Mouse (Mus musculus) MEL (cell line): ENCODE data around the gene Mcrip1.
A peak's percentile ranks its signal among the peaks of the same experiment; 100 is the strongest.

Experiments used
- BHLHE40 ChIP-seq: IDR thresholded peaks from 2 replicates; pipeline ENCODE4 v1.6.1; 2012; ENCODE audit warnings: low read depth, mild to moderate bottlenecking, inconsistent platforms, low read length, improper control_type of control experiment, borderline replicate concordance
- CHD1 ChIP-seq: IDR thresholded peaks from 2 replicates; pipeline ENCODE4 v1.6.1; 2012; ENCODE audit warnings: low read depth, mild to moderate bottlenecking, inconsistent platforms, low read length, improper control_type of control experiment
- CHD2 ChIP-seq: IDR thresholded peaks from 2 replicates; pipeline ENCODE4 v1.6.1; 2011; ENCODE audit warnings: low read length, improper control_type of control experiment
- CTCF ChIP-seq, 3 experiments: IDR thresholded peaks in 2 of 3; conservative IDR thresholded peaks in 1 of 3; 2 replicates each; pipeline ENCODE4 v1.5.1; 2011 to 2012; ENCODE audit warnings: low read length in 3 of 3, low read depth in 2 of 3, mild to moderate bottlenecking in 2 of 3, improper control_type of control experiment in 1 of 3, inconsistent platforms in 1 of 3, mixed read lengths in 1 of 3, moderate library complexity in 1 of 3; ENCODE audit not compliant: control insufficient read depth in 1 of 3, insufficient read depth in 1 of 3, poor library complexity in 1 of 3, severe bottlenecking in 1 of 3
- E2F4 ChIP-seq: IDR thresholded peaks from 2 replicates; pipeline ENCODE4 v1.6.1; 2011; ENCODE audit warnings: low read depth, low read length, improper control_type of control experiment, borderline replicate concordance
- JUND ChIP-seq: IDR thresholded peaks from 2 replicates; pipeline ENCODE4 v1.6.1; 2011; ENCODE audit warnings: low read depth, mild to moderate bottlenecking, improper control_type of control experiment, low read length
- NRF1 ChIP-seq: IDR thresholded peaks from 2 replicates; pipeline ENCODE4 v1.6.1; 2014; ENCODE audit warnings: low read depth, mild to moderate bottlenecking, inconsistent platforms, low read length, improper control_type of control experiment, moderate library complexity; ENCODE audit not compliant: poor library complexity, insufficient read depth, severe bottlenecking
- POLR2A ChIP-seq, 2 experiments: IDR thresholded peaks; 2 replicates each; pipeline ENCODE4 v1.6.1; 2011 to 2012; ENCODE audit warnings: low read length in 2 of 2, mild to moderate bottlenecking in 2 of 2, control low read depth in 1 of 2, improper control_type of control experiment in 1 of 2, low read depth in 1 of 2, moderate library complexity in 1 of 2; ENCODE audit not compliant: control insufficient read depth in 1 of 2, insufficient read depth in 1 of 2, poor library complexity in 1 of 2
- TAL1 ChIP-seq: IDR thresholded peaks from 2 replicates; pipeline ENCODE4 v1.6.1; 2012; ENCODE audit warnings: mild to moderate bottlenecking, inconsistent platforms, low read length, moderate library complexity, mixed read lengths
- TCF12 ChIP-seq: IDR thresholded peaks from 2 replicates; pipeline ENCODE4 v1.6.1; 2014; ENCODE audit warnings: low read depth, mild to moderate bottlenecking, inconsistent platforms, low read length, improper control_type of control experiment, moderate library complexity
- USF2 ChIP-seq, 2 experiments: IDR thresholded peaks; 2 replicates each; pipeline ENCODE4 v1.6.1; 2011 to 2012; ENCODE audit warnings: improper control_type of control experiment in 2 of 2, low read length in 2 of 2, borderline replicate concordance in 1 of 2, inconsistent platforms in 1 of 2, low read depth in 1 of 2, mild to moderate bottlenecking in 1 of 2; ENCODE audit not compliant: insufficient read depth in 1 of 2
- ZKSCAN1 ChIP-seq: IDR thresholded peaks from 2 replicates; pipeline ENCODE4 v1.6.1; 2012; ENCODE audit warnings: low read depth, mild to moderate bottlenecking, inconsistent platforms, low read length, improper control_type of control experiment, moderate library complexity
- ZNF384 ChIP-seq: IDR thresholded peaks from 2 replicates; pipeline ENCODE4 v1.6.1; 2012; ENCODE audit warnings: low read depth, mild to moderate bottlenecking, inconsistent platforms, low read length, improper control_type of control experiment

GRCm38 (mm10) chr11:120598283-120598989, 48.9 kb upstream of the Mcrip1 start, which contains the start of the genes Alyref and Anapc11:
- no peak for TF ChIP-seq BHLHE40
- TF ChIP-seq ZKSCAN1 = no peak
- TF ChIP-seq E2F4 = peak; percentile 88; the same call in 1 of the 2 replicates
- TF ChIP-seq CHD1 = no peak
- TF ChIP-seq ZNF384 = no peak
- no peak for TF ChIP-seq USF2 (IDR thresholded peaks at IDR 0.05; ENCODE audit: borderline replicate concordance in 1 of 2, insufficient read depth in 1 of 2, low read depth in 1 of 2, low read length in 2 of 2)
- peak in 1 of 3 experiments; percentile 9; a peak in 1 of 6 replicates for TF ChIP-seq CTCF (IDR thresholded peaks at IDR 0.05 in 2 of 3, conservative IDR thresholded peaks at IDR 0.05 in 1 of 3; ENCODE audit: control insufficient read depth in 1 of 3, insufficient read depth in 1 of 3, low read depth in 2 of 3, low read length in 3 of 3, poor library complexity in 1 of 3, severe bottlenecking in 1 of 3)
- TF ChIP-seq TAL1 = no peak
- peak; percentile 91 to 97 for TF ChIP-seq POLR2A (IDR thresholded peaks at IDR 0.05; ENCODE audit: control insufficient read depth in 1 of 2, insufficient read depth in 1 of 2, low read depth in 1 of 2, low read length in 2 of 2, poor library complexity in 1 of 2)
- no peak for TF ChIP-seq JUND
- TF ChIP-seq NRF1 = peak; percentile 97
- TF ChIP-seq TCF12 = peak; percentile 66; the same call in 1 of the 2 replicates
- no peak for TF ChIP-seq CHD2
